Mouse (Mus musculus): ENCODE measurements around the gene Znrf4.

Gene Znrf4

DNA sequence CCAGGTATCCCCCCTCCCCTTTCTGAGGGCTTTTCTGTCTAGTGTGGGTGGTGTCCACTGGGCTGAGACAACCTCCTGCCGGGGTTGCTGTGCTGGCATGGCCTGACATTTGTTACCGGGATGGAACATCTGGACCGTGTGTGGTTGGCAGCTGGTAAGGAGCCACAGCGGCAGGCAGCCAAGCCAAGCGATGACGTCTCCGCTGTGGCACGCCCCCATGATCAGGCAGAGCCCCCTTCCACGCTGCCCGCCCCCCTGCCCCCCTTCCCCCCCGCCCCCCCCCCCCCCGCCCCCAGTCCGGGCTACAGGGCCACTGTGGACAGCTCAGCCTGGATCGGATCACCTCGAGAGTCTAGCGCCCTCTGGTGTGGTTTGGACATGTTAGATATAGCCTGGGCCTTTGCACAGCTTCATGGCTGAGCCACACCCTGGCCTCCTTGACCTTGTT lies 24.8 kb downstream of the Znrf4 start:
- no peak for DNase-seq (ENCODE audit: low spot score)

DNA sequence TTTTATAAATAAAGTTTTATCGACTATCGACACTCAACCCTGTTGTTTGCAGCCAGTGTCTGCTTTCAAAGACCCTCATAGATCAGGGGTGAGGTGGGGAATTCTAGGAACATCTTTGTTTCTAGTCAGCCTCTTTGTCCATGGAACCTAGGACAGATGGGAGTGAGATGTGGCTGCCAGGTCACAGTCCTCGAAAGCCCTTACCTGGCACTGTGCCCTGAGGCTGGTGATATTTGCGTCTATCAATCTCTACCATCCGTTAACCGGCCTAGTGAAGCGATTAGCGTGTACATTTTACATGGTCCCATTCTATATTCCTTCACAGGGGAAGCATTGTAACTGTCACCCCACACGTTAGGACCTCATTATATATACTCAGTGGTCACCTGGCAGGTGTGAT lies 26.3 kb downstream of the Znrf4 start:
- no peak for DNase-seq (ENCODE audit: low spot score)

DNA sequence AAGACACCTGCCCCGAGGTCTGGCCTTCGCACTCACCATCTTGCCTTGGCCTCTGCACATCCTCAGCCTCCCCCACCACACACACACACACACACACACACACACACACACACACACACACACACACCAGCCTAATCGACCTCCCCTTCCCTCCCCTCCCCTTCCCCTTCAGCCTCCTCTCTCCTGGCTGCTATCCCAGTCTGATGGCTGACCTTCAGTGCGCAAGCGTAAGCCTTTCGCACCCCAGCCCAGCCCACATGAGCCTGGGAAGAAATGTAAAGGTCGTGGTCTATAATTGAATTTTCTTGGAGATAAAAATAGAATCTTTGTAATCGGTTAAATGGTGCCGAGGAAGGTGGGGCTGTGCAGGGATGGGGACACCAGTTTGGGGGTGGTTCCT lies 27.1 kb downstream of the Znrf4 start:
- no peak for DNase-seq (ENCODE audit: low spot score)

DNA sequence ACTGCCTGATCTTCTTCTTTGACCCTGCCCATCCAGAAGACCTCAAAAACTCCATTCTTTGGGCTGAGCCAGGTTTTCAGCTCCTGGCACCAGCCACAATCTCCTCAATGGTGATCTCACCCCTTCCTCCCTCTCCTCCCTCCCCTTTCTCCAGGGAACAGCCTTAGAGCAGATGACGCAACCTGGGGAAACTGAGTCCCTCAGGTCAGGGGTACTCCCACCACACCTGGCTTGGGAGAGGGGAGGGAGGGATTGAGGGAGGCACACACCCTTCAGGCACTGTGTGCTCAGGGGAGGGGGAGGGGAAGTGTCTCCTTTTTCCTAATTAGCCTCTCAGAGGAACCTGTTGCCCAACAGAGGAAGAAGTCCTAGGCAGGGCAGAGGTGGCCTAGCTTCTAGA lies 29.6 kb downstream of the Znrf4 start:
- no peak for DNase-seq (ENCODE audit: low spot score)

DNA sequence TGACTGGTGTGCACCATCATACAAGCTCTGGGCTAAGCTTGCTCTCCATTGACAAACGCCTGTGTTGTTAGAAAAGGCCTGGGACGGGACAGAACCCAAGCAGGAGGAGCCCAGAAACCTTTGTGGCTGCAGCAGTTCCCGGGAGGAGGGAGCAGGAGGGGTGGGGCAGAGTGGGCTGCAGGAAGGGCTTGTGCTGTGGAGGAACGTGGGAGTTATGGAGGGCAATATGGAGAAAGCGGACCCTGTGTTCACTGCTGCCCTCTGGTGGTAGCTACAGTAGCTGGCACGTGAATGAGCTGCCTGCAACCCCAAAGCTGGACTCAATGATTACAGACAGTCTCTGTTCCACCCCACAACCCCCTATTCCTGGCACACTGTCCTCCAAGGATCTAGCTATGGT lies 32.9 kb downstream of the Znrf4 start:
- no peak for DNase-seq (ENCODE audit: low spot score)

DNA sequence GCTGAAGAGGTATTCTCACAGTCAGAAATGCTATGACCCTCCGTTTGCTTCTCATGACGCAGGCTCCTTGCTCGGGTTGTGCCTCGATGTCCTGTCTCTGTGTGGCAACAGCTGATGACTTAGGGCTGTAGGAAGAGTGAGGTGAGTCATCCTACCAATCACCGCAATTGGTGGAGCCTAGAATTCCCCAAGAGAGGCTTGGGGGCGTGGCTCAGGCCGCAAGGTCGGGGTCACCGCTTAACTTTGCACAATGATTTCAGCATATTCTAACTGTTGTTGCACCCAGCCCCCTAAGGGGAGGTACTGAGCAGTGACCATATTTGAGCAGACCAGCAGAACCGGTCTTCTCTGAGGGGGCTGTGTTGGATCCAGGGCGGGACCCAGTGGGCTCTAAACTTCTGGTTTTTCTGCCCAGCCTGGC lies 34.0 kb downstream of the Znrf4 start:
- DNase-seq (ENCODE audit: low spot score), result no peak

DNA sequence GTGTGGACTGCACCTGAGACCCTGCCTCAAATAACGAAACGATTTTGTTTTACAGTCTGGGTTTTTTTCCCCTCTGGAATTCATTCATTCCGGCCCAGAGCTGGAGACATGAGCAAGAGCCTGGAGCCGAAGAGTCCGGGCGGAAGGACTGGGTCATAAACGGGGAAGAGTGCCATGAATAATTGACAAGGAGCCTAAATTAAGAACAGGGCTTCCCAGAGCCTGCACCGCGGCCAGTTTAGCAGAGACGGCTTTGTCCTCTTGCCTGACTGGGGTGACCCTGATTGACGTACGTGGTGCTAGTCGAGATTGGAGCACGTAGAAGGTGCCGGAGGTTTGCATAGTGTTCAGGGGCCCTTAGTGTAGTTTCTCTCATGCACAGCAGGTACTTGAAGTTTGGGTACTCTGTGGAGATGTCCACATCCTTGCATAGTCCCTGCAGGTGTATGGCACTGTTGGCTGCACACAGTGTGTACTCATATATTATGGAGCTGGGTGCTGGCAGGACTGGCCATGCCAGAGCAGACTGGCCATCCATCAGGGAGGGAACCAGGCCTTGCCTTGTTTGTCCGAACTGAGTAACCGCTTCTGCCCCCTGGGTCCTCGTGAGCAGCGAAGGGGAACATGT lies 34.9 kb downstream of the Znrf4 start:
- no peak for DNase-seq (ENCODE audit: low spot score)

DNA sequence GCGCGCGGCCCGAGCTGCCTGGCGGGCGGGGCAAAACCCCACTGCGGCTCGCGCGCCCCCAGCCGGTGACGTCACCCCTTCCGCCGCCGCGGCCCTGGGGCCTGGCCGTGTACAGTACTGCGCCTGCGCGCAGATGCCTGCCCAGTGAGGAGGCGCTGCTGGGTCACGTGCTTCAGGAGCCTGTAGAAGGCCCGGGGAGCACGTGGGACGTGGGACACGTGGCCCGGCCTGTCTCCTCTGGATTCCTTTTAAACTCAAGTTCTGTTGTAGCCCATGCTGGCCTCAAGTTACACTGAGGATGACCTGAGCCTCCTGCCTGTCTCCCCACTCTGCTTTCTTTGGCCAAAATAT lies 35.9 kb downstream of the Znrf4 start, which contains the start of gene Ptprs:
Ptprs (minus strand) TSS at position 82 of the 351 bp plus-strand sequence.
- peak; percentile 89 for DNase-seq (ENCODE audit: low spot score)

DNA sequence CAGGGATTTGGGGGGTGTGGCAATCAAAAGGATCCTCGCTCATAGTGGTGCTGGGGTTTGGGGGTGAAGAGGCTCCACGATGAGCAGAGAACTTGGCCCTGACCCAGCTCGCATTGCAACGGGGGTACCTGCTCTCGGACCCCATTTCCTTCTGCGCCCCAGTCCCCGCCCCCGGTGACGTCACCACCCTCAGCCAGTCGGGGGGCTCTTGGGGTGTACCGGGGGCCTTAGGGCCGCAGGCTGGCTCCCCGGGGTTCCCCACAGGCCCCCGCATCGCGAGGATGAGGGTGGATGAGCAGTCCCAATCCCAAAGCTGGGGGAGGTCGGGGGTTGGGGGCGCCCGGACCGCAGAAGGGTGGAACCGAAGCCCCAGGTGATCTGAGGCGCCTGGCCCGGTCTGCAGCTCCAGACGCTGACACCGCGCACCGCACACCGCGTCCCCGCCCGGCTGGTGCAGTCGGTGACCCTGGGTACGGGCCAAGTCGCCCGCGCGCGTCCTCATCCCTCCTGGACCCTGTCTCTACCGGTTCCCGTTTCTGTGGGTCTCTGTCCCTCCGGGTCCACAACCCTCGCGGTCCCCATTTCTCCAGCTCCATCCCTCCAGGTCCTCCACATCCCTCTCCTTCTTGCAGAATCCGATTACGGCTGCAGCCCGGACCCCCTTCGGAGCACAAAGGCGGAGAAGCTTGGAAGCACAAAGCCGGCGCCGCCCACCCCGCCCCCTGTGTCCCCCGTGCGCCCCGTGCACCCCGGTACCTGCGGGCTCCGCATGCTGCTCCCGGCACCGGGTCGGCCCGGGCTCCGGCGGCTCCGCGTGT lies 36.4 kb downstream of the Znrf4 start:
- DNase-seq (ENCODE audit: low spot score), result no peak

DNA sequence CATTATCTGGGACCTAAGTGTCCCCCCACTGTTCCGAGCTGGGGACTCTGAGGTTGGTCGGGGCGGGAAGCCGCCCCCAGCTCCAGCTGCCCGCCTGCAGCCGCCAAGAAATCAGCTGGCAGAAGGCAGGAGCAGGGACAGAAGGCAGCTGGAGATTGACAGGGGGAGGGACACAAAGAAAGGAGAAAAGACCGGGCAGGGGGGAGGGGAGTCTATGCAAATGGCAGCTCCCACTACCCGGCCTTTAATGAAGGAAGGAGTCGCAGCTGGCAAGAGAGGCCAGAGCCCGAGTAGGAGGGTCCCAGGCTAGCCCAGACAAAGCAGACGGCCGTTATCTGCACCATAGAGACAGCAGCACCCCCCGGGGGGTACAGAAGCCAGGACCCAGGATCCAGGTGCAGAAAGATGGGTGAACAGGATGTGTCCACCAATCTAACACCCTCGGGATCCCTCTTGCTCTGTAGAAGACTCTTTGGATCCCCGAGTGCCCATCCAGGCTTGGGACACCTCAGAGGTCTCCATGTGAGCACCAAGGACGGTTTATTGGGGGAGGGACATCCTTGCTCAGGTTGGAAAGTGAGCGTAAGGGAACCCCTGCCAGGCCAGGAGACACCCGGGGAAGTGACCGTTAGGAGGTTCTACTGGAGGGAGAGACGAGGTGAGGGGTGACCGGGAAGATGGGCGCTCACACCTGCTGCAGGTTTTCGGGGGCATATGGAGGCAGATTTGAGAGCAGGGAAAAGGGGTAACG lies 37.2 kb downstream of the Znrf4 start:
- DNase-seq (ENCODE audit: low spot score), result no peak

DNA sequence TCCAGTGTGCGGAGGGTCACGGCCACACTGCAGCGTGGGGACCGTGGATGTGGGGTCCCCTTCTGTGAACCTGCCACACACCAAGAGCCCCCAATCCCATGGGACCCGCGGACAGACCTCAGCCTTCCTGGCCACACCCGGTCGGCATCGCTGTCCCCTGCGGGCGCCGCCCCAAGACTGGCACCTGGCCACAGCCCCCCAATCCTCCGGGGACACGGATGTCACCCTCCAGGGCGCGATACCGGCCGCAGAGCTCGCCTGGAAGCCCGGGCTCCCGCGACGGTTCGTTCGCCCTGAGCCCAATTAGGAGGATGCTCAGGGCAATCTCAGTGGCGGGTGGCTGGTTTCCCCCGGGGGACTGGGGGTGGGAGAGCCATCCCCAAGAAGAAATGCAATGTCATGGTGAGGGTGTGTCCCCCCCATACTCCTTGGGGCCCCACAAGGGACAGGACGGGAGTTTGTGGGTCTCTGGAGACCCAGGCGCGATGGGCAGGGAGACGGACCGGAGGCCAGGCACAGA lies 37.9 kb downstream of the Znrf4 start:
- DNase-seq (ENCODE audit: low spot score), result no peak

DNA sequence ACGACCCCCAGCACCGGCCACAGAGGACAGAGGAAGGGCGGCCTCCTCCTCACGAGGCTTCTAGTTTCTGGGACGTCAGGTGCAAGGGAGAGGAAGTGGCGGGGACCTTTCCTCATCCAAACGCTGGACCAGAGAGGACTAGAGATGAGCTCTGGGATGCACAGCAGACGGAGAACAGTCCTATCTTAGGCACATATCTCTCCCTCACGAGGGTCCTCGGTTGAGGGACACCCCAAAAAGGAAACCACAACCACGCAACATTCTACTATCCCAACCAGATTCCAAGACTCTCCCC lies 38.7 kb downstream of the Znrf4 start:
- DNase-seq (ENCODE audit: low spot score), result no peak

DNA sequence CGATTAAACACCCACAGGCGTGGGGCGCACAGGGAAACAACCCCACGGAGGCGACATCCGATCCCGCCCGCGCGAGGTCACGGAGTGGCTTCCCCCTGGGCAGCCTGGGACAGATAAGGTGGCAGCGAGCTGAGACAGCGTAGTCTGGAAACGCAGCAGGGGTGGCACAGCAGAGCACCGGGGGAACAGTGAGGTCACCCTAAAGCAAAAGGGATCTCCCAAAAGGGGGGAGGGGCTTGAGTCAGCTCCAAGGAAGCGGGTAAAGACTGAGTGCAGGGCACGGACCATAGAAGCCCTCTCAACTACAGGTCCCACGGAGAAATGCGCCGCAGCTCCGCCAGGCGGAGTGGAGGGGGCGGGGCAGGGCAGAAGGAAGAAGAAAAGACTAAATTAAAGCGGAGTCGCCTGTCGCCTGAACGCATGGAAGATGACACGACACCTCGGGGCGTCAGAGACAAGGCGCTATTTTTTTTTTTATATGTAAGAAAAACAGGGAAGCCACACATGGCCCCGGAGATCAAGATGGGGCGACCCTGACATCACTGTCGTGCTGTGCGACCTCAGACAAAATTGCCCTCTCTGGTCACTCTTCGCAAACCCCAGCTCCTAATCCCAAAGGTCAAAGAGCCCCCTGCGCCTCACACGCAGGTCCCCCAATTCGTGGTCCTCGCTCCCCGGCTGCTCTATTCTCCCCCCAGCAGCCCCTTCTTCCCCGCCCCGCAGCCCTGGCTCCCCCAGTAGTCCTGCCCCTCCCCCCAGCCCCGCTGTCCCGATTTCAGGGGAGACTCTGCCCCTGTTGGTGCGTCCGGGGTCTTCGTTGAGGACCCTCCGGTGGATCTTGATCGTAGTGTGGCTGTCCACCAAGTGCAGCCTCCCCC lies 39.3 kb downstream of the Znrf4 start:
- no peak for DNase-seq (ENCODE audit: low spot score)

DNA sequence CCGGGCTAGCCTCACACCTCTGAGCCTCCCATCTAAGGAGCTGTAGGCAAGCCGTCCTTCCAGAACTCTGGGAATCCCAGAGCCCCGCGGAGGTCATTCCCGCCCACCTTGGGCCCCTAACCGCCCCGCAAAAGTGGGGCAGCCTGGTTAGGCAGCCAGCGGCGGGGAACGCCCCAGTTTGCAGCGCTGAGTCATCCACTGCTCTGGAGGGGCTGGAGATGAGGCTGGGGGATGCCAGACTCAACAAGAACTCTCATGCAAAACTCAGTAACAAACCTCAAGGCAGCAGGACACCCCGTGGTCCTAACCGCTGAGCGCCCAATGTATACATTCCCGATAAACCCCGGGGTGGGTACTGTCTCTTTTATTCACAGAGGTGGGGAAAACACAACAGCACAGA lies 40.1 kb downstream of the Znrf4 start:
- no peak for DNase-seq (ENCODE audit: low spot score)

DNA sequence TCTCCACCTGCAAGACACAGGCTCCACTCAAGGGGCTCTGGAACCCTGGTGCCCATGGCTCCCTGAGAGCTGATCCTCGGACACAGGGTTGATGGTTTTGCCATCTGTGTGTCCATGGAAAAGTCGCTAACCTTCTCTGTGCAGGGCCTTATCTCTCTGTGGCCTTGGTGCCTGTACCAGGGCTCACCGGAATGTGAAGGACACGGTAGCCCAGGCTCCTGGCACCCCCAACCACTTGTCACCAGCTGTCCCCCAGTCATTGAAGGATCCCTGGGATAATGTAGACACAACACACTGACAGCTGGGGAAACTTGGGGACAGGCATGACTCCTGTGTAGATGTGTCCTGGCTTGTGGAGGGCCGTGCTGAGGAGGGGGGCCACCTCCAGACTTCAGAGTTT lies 41.1 kb downstream of the Znrf4 start:
- DNase-seq (ENCODE audit: low spot score), result no peak

DNA sequence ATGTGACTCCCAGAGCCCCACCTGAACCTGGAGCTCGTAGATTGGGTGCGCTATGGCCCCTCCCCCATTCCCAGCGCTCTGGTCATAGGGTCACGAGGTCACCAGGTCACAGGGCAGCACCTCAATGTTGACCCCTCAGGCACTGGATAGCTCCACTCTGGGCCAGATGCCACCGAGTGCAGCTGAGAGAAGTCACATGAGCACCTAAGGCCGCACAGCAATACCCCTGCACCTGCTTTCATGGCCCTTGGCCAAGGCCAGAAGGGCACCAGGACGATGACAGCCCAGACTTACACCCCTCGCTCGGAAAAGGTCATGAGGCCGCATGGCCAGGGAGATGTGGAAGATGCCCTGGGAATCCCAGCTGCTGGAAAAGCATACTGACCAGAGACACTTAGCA lies 41.7 kb downstream of the Znrf4 start:
- DNase-seq (ENCODE audit: low spot score), result no peak

DNA sequence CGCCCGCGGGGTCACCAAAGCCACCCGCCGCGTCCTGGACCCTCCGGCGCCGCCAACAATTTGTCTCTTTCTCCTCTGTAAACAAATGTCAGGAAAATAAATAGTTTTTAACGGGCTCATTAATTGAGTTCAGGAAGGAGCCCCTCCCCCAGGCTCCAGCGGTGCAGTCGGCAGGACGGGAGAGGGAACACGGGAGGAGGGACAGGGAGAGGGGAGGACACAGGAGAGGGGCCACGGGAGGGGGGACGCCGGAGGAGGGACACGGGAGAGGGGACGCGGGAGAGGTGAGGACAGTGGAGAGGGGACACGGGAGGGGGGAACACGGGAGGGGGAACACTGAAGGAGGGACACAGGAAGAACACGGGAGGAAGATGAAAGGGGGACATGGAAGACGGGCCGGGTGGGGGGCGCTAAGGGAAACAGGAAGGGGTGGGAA lies 42.2 kb downstream of the Znrf4 start:
- no peak for DNase-seq (ENCODE audit: low spot score)

DNA sequence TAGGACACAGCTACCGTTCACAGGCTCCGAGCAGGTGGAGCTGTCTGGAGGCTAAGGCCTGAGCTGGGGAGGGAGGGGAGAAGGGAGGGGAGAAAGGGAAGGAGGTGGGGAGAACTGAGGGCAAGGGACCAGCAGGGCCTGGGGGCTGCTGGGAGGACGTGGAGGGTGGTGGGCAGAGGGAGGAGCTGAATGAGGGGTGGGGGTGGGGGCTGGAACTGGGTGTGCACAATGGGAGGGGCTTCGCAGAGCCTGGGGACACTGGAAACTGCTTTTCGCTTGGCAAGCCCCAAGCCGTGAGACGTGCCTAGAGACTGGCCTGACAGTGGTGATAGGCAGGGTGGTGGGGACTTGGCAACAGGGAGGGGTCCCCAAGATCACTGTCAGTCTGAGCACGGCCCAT lies 43.0 kb downstream of the Znrf4 start:
- DNase-seq (ENCODE audit: low spot score), result no peak

DNA sequence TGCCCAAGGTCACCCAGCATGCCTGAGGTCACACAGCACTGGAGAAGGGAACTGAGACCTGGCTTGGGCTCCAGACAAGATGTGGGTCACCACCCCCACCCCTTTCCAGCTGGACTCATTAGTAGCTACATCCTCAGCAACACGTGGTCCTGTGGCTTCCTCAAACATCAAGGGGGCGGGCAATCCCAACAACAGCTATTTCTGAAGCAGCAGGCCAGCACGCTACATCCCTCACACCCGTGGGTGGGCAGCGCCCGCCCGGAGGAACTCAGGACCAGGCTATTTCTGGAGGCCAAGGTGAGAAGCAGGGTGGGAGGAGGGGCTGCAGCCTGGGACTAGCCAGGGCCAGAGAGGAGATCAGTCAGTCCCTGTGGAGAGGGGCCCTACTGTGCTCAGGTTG lies 43.4 kb downstream of the Znrf4 start:
- DNase-seq (ENCODE audit: low spot score), result no peak

DNA sequence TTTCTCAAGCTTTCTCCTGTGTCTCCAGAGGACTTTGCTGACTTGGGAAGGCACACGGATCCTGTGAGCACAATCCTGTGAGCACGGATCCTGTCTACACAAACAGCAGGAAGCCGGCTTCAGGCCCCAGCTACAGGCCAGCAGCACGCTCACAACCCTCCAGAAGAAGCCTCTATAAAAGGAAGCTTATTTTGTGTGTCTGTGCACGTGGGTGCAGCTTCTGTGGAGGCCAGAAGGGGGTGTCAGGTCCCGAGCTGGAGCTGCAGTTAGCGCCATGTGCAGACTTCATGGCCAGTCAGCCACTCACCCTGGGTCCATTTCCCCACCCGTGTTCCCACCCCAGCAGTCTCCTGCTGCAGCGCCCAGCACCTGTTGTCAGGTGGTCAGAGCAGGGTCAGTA lies 43.9 kb downstream of the Znrf4 start:
- no peak for DNase-seq (ENCODE audit: low spot score)

DNA sequence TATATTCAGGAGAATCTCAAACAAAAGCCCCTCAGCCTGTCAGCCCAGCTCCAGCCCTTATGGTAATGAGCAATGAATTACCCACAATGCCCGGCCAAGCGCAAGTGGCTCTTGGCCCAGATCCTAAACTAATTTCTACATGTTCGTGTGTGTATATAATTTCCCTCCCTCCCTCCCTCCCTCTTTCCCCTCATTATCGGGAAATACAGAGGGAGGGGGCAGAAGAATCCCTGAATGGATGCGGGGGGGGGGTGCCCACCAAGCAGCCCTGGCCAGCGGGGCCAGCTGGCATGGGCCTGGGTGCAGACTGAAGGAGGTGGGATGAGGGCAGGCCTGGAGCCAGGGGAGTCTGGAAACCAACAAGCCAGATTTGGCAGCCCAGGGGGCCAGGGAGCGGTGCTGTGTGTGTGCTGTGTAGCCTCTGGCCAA lies 44.8 kb downstream of the Znrf4 start:
- no peak for DNase-seq (ENCODE audit: low spot score)

DNA sequence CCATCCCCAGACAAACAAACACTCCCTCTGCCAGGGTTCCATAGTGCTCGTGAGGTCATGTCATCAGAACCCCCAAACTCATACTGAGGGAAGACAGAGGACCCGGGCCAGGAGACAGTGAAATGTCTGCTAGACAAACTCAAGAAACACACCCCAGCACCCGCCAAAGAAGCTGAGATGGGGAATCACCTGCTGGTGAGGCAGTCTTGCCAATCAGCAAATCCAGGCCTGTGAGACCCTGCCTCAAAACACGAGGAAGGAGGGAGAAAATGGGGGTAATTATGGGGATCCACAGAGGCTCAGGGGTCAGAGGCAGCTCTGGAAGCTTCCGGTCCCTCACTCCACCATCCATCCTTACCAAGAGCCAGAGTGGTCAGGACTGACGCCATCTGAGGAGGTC lies 45.5 kb downstream of the Znrf4 start:
- no peak for DNase-seq (ENCODE audit: low spot score)
